10 mouse cellular contexts compared by ENCODE assay signal in the genomic region with DNA sequence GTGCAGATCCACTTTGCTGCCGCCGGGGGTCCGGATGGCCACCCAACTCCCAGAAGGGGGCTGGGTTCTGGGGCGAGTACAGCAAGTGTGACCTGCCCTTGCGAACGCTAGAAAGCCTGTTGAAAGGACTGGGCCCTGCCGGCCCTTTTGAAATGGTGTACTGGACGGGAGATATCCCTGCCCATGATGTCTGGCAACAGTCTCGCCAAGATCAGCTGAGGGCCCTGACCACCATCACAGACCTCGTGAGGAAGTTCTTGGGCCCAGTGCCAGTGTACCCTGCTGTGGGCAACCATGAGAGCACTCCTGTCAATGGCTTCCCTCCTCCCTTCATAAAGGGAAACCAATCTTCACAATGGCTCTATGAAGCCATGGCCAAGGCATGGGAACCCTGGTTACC. TPM values are rescaled to one million over a fixed set of nuclear protein-coding genes. Genes with fewer than 3 reads are reported as not detected.
A peak's percentile ranks its signal among the peaks of the same experiment; 100 is the strongest.
DNase-seq lines count a peak whose midpoint lies in the region; ATAC-seq and TF ChIP-seq lines count a peak whose summit lies in the region.
"Had no signal": no experiment of that assay in that cellular context is flagged by ENCODE, and none has a peak within 500 bp of the region (broad histone marks: within the 10 kb centered on the region; RNA-seq: fewer than 3 reads in every experiment).

No protein-coding gene starts in this region.

- H3K4me1 ChIP-seq in embryonic facial prominence, embryonic 12.5 days = peaks cover 14% of the 10 kb centered on the region
- peaks cover 13% of the 10 kb centered on the region for H3K4me1 ChIP-seq in heart, embryonic 16.5 days (ENCODE audit: control insufficient read depth, insufficient read depth, low read length)
- peaks cover 15% of the 10 kb centered on the region; the same call in 1 of the 2 replicates for H3K4me1 ChIP-seq in liver, postnatal 0 days (ENCODE audit: insufficient read depth)

- H3K36me3 ChIP-seq in embryonic facial prominence, embryonic 12.5 days = peaks cover 33% of the 10 kb centered on the region
- peaks cover 14% of the 10 kb centered on the region for H3K36me3 ChIP-seq in heart, embryonic 16.5 days (ENCODE audit: control insufficient read depth, insufficient read depth)
- peaks cover 11% of the 10 kb centered on the region for H3K36me3 ChIP-seq in liver, postnatal 0 days (replicated peaks; ENCODE audit: insufficient read depth, low read length)

- TF ChIP-seq CTCF in liver, postnatal 0 days (IDR thresholded peaks at IDR 0.05; ENCODE audit: low read depth) = no peak

- no peaks in the 10 kb centered on the region for H3K27me3 ChIP-seq in embryonic facial prominence, embryonic 12.5 days
- H3K27me3 ChIP-seq in heart, embryonic 16.5 days (ENCODE audit: control insufficient read depth, insufficient read depth, low read length) = no peaks in the 10 kb centered on the region
- H3K27me3 ChIP-seq in liver, postnatal 0 days (ENCODE audit: insufficient read depth, low read length) = no peaks in the 10 kb centered on the region

- no peak for ATAC-seq in embryonic facial prominence, embryonic 12.5 days (ENCODE audit: insufficient number of reproducible peaks, insufficient read depth, low FRiP score, low TSS enrichment)
- ATAC-seq in heart, embryonic 16.5 days (replicated peaks; ENCODE audit: extremely low read depth, insufficient read depth, low FRiP score) = no peak
- no peak for ATAC-seq in liver, postnatal 0 days

- intact Hi-C loops in left cerebral cortex, postnatal 25 days (cut with DNase I) = loop anchor here (2.0 kb wide), 2 partner anchors 25 to 77 kb away; partner anchors contain the start of genes Apbb1 and Trim3
- intact Hi-C loops in left cerebral cortex, postnatal 14 days (cut with DNase I) = loop anchor here (10.0 kb wide), 1 partner anchor 179 kb away; the partner anchor contains the start of genes Ilk and Rrp8

- H3K4me2 ChIP-seq in embryonic facial prominence, embryonic 12.5 days (replicated peaks) = peak overlapping the region; percentile 69
- H3K4me2 ChIP-seq in heart, embryonic 16.5 days (ENCODE audit: low read depth, low read length) = peak overlapping the region; percentile 60
- peak overlapping the region; percentile 94 for H3K4me2 ChIP-seq in liver, postnatal 0 days (ENCODE audit: low read depth, low read length)

- peak; percentile 14 to 16 for DNase-seq in left cerebral cortex, postnatal 25 days (ENCODE audit: low spot score in 2 of 2)
- no peak for DNase-seq in left cerebral cortex, postnatal 14 days (ENCODE audit: low spot score in 2 of 2)
- DNase-seq in liver, postnatal 0 days = no peak
- DNase-seq in layer of hippocampus, adult 8-10 months (ENCODE audit: low spot score in 2 of 2) = no peak
- DNase-seq in ovary, adult 18-20 months (ENCODE audit: low spot score) = no peak
- DNase-seq in retina, postnatal 1 day = no peak
- DNase-seq: thymus, postnatal 25 days had no signal

- no peaks in the 10 kb centered on the region for H3K9me3 ChIP-seq in embryonic facial prominence, embryonic 12.5 days
- no peaks in the 10 kb centered on the region for H3K9me3 ChIP-seq in heart, embryonic 16.5 days (replicated peaks; ENCODE audit: control insufficient read depth, low read length)
- H3K9me3 ChIP-seq in liver, postnatal 0 days (ENCODE audit: low read length) = no peaks in the 10 kb centered on the region

- 0 out of 2 replicates have a peak overlapping the region, but pooled peaks have one; percentile 73 for H3K4me3 ChIP-seq in embryonic facial prominence, embryonic 12.5 days
- no peak overlapping the region for H3K4me3 ChIP-seq in heart, embryonic 16.5 days (ENCODE audit: low read length)
- no peak overlapping the region for H3K4me3 ChIP-seq in liver, postnatal 0 days (ENCODE audit: low read depth, low read length)

- no peak for TF ChIP-seq EP300 in liver, postnatal 0 days (IDR thresholded peaks at IDR 0.05; ENCODE audit: low read depth)

- WGBS in embryonic facial prominence, embryonic 12.5 days = 84% methylated on average over 10 of the region's 10 CpGs
- WGBS in heart, embryonic 16.5 days = 84% methylated on average over 10 of the region's 10 CpGs
- 87% methylated on average over 10 of the region's 10 CpGs for WGBS in liver, postnatal 0 days (ENCODE audit: insufficient replicate concordance)

- no peak overlapping the region for H3K27ac ChIP-seq in embryonic facial prominence, embryonic 12.5 days
- H3K27ac ChIP-seq in heart, embryonic 16.5 days (ENCODE audit: low read length) = no peak overlapping the region
- H3K27ac ChIP-seq in liver, postnatal 0 days (ENCODE audit: low read depth) = no peak overlapping the region

- no peak overlapping the region for H3K9ac ChIP-seq in embryonic facial prominence, embryonic 12.5 days
- no peak overlapping the region for H3K9ac ChIP-seq in heart, embryonic 16.5 days (ENCODE audit: low read length)
- H3K9ac ChIP-seq in liver, postnatal 0 days (replicated peaks) = 0 out of 2 replicates have a peak overlapping the region, but pooled peaks have one; percentile 16

RNA-seq across cellular contexts. Expression of gene Smpd1, which starts 1.4 kb away (rescaled TPM):
- 100 to 1,000 TPM; 103 to 111 TPM for total RNA-seq in left cerebral cortex, postnatal 25 days (2021)
- total RNA-seq in left cerebral cortex, postnatal 14 days (2021) = 100 to 1,000 TPM; 111 to 112 TPM
- polyA plus RNA-seq in embryonic facial prominence, embryonic 12.5 days (2016; fragmentation: Nextera tagmentation; extraction: Ambion mirVana) = 40.8 and 41.4 TPM in 2 replicates
- polyA plus RNA-seq in heart, embryonic 16.5 days (2015; fragmentation: Nextera tagmentation; extraction: Ambion mirVana) = 61.7 and 65.0 TPM in 2 replicates
- polyA plus RNA-seq in liver, postnatal 0 days (2015; fragmentation: Nextera tagmentation; extraction: Ambion mirVana) = 21.6 and 24.0 TPM in 2 replicates
- 10 to 100 TPM; 82.2 to 87.5 (median 85.0) TPM for total RNA-seq in layer of hippocampus, adult 8-10 months (2022)

RNA-seq across cellular contexts. Expression of gene Apbb1, which starts 25.9 kb away (rescaled TPM):
- total RNA-seq in left cerebral cortex, postnatal 25 days (2021) = 100 to 1,000 TPM; 433 to 466 TPM
- total RNA-seq in left cerebral cortex, postnatal 14 days (2021) = 100 to 1,000 TPM; 450 to 459 TPM
- polyA plus RNA-seq in embryonic facial prominence, embryonic 12.5 days (2016; fragmentation: Nextera tagmentation; extraction: Ambion mirVana) = 77.5 and 84.7 TPM in 2 replicates
- 44.5 and 49.5 TPM in 2 replicates for polyA plus RNA-seq in heart, embryonic 16.5 days (2015; fragmentation: Nextera tagmentation; extraction: Ambion mirVana)
- polyA plus RNA-seq in liver, postnatal 0 days (2015; fragmentation: Nextera tagmentation; extraction: Ambion mirVana) = 0.92 and 0.94 TPM in 2 replicates
- total RNA-seq in layer of hippocampus, adult 8-10 months (2022) = 100 to 1,000 TPM; 351 to 364 (median 362) TPM

RNA-seq across cellular contexts. Expression of gene Hpx, which starts 44.4 kb away (rescaled TPM):
- total RNA-seq in left cerebral cortex, postnatal 25 days (2021) = under 1 TPM; 0.39 to 0.55 TPM
- under 1 TPM; 0.23 to 0.24 TPM for total RNA-seq in left cerebral cortex, postnatal 14 days (2021)
- 0.52 and 0.59 TPM in 2 replicates for polyA plus RNA-seq in embryonic facial prominence, embryonic 12.5 days (2016; fragmentation: Nextera tagmentation; extraction: Ambion mirVana)
- polyA plus RNA-seq in heart, embryonic 16.5 days (2015; fragmentation: Nextera tagmentation; extraction: Ambion mirVana) = 0.25 and 0.91 TPM in 2 replicates
- polyA plus RNA-seq in liver, postnatal 0 days (2015; fragmentation: Nextera tagmentation; extraction: Ambion mirVana) = 2,004 and 2,190 TPM in 2 replicates
- total RNA-seq in layer of hippocampus, adult 8-10 months (2022) = under 1 TPM in 3 of 4 experiments, not detected in 1; 0.25 to 0.41 (median 0.31) TPM
- total RNA-seq: granulocyte monocyte progenitor cell, adult 5-6 weeks had no signal

Comparison
In these comparisons a context has a peak if more than half of its experiments do, and no peak if none do; other contexts are left out.
1. DNase-seq: peak in left cerebral cortex, postnatal 25 days (2 of 2); none in left cerebral cortex, postnatal 14 days (0 of 2), liver, postnatal 0 days (single experiment), layer of hippocampus, adult 8-10 months (0 of 2), ovary, adult 18-20 months (single experiment) and retina, postnatal 1 day (single experiment).
2. Peak in every context shown above with its lines, with median percentiles within 50 percentile points of each other: H3K4me2 ChIP-seq.